Mouse (Mus musculus) ES-CJ7 (cell line): ENCODE results near the gene Phlda3.

Experiments used
- DNase-seq: peaks from one replicate; pipeline ENCODE4 v3.0.0; 2011; ENCODE audit warnings: low read depth, low spot score

Phlda3 gene

DNA sequence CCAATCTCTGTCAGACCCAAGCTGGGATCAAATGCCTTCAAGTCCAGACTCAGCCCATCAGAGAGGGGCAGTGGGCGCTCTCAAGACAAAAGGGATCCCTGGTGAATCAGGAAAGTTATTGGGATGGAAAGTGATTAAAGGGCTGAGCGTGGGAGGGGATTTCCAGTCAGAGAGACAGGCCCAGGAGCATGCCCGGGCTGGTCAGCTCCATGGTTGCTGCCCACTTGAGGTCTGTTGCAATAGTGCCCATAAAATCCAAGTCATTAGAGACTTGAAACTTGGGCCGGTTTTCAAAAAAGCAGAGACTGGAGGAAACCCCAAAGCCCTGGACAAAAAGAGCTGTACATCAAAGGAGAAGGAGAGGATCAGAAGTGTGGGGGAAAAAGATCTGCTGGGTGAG, 6.2 kb upstream of the Phlda3 start:
- no peak for DNase-seq

DNA sequence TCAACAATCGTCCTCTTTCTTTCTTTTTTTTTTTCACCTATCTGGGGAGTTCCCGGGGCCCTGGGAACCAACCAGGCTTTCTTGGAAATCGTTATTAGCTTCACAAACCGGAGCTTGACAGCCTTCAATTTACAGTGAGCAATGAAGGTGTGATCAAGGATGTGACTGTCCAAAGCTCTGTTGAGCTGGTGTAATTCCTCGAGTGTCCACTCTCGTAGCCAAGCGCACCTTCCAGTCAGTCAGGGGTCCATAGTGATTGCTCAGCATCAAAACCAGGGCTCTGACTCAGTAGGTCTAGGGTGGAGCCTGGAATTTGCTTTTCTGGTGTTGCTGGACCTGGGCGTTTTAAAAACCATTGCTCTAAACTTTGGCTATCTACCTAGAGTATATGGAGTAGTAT, 5.7 kb upstream of the Phlda3 start:
- peak; percentile 89 for DNase-seq

DNA sequence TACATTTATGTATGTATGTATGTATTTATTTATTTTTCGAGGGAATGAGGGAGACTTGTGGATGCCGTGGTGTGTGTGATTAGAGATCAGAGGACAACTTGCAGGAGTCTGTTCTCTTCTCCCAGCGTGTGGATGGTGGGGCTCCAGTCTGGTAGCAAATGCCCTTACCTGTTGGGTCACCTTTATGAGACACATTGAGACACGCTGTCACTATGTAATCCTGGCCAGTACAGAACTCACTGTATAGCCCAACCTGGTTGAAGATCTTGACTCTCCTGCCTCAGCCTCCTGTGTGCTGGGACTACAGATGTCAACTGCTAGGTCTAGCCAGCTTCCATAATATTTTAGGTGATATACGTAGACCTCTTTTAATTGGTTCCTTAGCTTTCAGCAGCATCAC, 4.2 kb upstream of the Phlda3 start:
- DNase-seq = no peak

DNA sequence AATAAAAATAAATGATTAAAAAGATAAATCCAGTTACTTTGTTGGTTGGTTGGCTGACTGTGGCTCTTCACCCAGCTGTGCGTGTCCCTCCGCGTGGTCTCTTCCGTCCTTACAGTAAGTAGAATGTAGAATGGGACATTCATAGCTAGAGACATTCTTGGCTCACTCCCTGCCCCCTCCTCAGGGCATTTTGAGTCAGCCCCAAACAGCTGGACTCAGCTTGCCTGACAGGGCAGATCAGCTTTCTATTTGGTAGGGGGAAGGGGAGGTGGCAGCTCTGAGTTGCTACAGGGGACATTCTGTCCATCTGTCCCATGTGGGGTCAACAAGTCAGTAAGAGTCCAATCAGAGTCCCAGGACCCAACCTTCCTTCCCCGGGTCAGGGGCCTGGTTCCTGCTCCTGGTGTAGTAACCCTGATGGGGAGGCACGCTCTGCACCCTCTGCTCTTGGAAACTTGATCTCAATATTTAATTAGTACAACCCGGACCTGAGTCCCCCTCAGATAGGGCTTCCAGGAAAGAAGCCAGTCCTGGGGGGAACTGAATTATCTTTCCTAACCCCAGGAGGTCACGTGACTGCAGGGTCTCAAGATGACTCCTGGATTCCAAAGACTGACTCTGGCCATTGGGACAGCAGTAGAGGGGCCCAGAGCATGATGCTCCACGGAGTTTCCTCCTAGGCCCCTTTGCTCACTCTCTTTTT, 2.3 kb upstream of the Phlda3 start:
- DNase-seq = no peak

DNA sequence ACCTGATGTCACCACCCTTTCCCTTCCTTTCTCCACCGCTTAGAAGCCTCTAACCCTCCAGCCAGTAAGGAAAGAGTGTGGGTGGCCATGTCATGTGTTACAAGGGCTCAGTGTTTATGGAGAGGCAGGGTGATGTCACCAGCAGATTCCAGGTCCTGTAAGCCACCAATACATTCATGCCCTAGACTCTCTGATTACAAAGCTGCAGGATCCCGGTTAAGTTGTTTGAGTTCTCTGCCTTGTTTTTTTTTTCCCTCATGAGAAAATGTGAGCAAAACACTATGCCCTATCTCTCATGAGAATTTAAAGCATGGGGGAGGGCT, 1.8 kb upstream of the Phlda3 start:
- DNase-seq = no peak

DNA sequence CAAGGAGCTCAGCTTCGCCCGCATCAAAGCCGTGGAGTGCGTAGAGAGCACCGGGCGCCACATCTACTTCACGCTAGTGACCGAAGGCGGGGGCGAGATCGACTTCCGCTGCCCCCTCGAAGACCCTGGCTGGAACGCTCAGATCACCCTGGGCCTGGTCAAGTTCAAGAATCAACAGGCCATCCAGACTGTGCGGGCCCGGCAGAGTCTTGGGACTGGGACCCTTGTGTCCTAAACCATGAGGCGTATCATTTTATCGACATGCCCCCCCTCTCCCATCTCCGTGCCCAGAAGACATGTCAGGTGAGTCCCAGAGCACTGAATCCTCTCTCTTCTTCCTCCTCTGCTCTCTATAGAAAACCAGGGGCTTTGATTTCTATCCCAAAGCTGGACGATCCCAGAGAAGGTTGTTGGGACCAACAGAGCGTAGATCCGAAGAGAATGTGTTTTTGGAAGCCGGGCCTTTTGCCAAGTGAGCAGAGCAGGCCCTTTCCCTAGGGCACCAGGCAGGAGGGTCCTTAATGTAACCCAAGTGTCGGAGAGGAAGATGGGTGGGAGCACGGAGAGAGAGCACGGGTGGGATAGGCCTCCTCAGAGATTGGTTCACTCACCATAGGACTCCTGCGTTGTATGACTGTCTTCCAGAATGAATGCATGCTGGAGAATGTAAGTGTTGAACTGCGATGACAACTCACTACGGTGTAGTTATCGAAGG, 830 bp downstream of the Phlda3 start:
- no peak for DNase-seq

DNA sequence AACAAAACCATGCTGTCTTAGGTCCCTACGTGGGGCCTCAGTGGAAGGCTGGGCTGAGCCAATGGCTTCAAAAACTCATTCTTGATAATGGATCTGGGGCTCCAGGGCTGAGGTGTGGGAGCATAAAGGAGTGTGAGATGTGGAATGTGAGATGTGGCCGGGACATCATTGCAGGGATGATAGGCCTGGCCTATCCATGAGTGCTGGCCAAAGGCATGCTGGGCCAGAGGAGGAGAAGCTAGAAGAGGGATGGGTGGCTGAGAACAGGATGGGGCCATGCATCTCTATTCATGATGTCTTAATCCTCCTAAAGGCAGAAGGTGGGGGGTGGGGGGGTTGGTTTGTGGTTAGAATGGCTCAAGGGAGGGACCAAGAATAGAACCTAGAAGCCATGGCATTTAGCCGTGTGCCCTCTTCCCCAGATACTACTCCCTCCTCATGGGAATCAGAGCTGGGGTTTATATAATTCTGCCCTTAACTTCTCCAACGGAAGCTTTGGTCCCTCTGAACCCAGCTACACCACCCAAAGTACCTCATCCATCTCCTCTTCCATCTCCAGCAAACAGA, 1.5 kb downstream of the Phlda3 start:
- no peak for DNase-seq

DNA sequence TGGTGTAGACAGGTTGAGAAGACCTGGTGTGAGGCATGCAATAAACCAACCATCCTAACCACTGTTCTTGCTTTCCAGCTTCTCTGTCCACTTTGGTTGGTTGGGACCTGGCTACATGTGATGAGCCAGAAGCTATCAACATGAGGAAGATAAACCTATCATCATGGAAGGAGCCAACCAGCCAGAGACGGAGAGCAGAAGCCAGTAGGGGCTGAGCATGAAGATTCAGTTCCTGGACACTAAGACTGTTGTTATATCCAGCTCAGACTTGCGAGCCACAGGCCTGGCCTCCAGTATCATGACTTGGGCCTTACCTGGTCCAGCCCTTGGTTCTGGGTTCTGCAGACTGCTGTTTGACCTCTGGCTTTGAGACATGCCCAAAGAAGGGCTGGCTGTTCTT, 2.5 kb downstream of the Phlda3 start:
- DNase-seq = no peak

DNA sequence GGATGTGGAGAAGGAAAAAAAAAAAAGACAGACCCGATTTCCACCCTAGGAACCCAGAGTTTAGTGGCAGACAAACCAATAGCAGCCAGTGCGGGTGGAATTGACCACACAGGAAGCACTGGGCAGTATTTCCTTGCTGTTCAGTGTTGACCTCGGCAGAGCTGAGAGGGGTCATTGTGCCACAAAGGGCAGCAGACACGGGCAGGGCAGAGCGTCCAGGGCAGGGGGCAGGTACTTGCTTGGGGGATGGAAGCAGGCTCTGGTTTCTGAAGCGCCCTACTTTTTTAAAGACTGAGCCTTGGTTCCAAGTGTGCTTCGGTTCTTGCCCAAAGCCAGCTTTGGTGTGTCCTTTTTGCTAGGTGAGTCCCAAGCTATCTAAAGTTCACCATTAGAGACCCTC, 4.3 kb downstream of the Phlda3 start:
- DNase-seq = no peak

DNA sequence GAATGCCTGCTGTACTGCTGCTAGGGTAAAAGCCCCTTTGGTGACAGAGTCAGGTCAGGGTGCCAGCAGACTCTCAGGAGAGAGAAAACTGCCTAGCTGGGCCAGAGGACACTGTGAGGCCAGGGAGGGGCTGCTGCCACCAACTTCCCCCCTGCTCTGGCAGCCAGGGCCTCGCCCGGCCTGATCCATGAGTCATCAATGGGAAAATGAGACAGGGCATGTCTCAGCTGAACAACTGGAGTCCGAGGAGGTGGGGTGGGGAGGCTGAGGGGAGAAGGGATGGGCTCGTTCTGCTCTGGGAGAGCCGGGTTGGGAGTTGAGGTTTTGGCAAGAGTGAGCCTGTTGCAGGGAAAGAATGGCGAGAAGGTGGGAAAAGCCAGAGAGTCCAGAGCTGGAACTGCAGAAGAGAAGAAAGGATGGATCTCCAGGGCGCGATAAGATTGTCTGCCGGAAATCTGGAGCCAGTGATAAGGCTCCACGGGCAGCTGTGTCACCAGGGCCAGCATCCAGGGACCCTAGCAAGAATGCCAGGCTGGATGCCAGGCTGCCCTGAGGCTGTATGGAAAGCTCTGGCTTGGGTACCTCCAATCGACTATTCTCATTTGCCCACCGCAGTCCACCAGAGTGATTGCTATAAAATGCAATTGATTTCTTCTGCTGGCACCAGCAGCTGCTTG, 5.1 kb downstream of the Phlda3 start:
- no peak for DNase-seq

DNA sequence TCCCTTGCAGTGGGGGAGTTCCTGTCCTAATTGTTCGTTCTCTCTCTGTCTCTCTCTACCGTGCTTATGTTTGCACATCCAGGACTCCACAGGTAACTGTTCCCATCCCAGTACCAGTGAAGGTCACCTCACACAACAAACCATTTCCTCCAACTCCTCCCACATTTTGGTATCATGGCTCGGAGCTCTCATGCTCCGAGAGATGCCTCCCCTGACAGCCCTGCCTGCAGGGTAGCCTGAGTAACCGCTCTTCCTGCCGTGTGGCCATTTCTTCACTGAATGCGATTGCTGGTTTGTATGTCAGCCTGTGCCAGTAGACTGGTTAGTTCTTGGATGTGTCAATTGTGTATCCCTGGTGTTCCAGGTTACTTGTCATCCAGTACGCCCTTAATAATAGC, 5.7 kb downstream of the Phlda3 start:
- no peak for DNase-seq

DNA sequence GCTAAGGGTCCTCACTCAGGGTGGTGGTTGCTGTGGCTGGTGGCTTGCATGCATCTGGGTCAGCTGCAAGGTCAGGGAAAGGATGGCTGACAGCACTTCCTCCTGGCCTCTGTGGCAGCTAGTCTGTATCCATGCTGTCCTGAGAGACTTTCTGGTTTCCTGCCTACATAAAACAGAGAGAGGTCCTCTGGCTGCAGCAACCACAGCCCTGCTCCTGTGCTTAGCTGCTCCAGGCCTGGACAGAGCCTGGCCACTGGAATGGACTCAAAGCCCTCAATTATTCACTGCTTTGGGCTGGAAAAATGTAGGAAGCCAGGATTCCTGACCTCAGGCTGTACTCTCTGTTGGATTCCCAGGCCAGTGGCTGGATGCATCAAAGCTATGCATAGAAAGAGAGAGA, 10.7 kb downstream of the Phlda3 start:
- no peak for DNase-seq

DNA sequence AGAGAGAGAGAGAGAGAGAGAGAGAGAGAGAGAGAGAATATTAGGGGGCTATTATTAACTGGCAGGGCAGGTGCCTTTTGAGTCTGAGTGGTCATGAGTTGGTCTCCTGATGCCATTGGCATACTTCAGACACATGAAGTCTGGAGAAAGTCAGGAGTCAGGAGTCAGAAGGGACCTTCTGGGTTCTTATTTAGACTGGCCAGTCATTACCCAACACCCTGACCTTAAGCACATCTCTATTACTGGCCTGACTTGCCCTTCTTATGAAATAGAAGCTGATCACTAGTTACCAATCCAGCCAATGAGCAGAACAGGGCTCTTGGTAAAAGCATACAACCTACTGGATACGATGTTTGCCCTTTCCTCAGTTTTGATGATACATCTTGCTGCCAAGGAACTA, 11.1 kb downstream of the Phlda3 start:
- DNase-seq = no peak

DNA sequence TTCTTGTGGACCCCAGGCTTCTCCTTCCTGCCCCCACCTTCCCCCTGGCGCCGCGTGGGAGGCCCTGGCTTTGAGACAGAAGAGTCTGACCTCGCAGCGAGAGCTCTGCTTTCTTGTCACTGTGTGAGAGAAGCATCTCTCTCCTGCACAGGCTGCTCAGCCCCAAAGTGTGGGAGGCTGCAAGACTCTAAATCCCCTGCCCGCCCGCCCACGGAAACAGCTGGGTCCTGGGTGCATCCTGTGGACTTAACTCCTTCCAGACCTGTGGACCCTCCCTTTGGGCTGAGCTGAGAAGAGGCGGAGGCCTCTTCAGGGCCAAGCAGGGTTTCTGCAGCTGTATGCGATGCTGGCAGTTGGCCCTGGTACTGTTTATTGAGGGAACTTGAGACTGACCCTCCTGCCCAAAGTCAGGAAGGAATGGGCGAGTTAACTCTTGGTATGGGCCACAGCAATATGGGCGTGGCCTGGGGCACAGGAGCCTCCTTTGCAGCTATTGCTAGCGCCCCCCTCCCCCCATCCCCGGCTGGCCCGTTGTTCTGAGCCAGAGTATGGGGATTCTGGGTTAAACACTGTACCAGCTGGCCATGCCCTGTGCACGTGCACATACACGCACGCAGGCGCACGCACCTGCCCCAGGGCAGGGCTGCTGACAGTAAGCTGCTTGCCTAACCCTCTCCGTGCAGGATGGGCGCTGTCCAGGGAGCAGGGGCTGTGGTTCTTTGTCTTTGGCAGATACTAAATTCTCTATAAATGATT, 13.0 kb downstream of the Phlda3 start, which contains the start of gene Tnni1:
TSS of gene Tnni1 (plus strand) at position 655 of the 756 bp plus-strand sequence.
- DNase-seq = no peak

DNA sequence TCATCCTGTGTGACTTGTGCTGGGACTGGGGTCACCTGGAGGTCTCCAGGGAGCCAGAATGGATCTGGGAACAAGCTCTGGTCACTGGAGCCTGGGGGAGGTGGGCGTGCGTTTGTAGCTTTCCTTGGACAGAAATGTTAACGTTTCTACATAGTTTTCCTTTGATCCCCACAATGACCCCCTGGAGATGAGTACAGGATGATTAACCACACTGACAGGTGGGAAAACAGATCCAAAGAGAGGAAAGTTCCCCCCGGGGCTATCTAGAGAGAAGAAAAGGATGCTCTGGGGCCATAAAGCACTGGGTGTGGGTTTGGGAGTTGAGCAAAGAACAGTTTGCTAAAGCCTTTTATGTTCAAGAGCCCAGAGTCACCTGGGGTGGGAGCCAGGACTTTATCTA, 14.7 kb downstream of the Phlda3 start:
- DNase-seq = peak; percentile 83

DNA sequence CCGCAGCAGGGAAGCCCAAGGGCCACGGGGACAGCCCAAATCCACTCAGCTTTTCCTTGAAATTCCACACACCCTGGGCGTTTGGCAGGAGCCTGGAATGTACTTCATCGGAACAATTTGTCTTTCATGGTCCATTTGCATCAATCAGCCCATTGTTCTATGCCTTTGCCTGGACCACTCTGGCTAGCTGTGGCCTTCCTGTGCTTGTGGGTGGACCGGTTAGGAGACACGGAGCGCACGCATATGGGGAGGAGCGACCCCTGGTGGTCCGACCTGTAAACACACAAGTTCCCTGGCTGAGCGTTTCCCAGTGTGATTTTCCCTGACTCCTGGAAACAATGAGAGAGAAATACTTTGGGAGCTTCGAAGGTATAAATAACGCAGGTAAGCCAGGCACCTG, 15.3 kb downstream of the Phlda3 start:
- peak; percentile 78 for DNase-seq

DNA sequence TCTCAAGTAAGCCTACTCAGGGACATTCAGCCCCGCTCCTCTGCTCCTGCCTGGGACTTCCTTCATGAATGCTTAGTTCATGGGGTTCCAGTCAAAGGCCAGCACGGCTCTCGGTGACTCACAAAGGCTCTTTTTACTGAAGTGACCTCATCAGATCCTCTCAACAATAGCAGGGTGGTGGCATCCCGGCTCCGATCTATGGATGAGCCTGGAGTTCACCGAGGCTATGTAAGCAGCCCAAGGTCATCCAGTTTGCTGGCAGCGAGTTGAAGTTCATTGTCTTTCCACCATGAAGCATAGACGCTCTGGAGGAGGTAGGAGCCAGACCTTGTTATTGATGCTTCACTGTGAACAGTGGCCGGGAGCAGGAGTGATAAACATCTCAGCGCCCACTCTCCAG, 16.9 kb downstream of the Phlda3 start:
- DNase-seq = no peak

DNA sequence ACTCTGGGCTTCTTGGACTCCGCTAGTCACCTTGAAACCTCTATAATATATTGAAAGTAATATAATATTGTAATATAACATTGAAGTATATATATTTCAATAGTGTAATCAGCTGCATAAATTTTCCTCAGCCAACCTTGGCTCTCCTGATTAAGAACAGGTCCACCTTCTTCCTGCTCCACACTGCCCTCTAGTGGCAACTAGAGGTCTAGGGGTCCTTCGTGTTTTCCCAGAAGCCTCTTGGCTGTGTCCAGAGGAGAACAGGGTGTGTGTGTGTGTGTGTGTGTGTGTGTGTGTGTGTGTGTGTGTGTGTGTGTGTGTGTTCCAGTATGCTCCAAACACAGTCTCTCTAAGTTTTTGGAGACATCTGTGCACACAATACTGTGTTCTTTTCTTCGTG, 21.9 kb downstream of the Phlda3 start:
- peak; percentile 94 for DNase-seq

DNA sequence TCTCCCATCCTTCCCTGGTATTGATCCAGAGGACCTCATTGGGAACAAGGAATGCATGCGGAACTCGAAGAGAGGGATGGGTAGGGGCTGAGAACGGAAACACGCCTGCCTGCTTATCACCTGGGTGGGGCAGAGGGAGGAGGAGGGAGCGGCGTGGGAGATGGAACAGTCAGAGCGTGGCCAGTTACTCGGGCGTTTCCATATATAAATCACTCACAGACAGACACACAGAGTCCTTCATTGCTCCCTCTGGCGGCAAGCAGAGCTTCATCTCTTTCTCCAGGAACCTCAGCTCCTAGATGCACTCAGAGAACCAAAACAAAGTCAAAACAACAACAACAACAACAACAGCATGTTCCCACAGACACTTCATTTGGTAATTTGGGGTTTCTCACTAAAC, 22.8 kb downstream of the Phlda3 start:
- DNase-seq = peak; percentile 79

DNA sequence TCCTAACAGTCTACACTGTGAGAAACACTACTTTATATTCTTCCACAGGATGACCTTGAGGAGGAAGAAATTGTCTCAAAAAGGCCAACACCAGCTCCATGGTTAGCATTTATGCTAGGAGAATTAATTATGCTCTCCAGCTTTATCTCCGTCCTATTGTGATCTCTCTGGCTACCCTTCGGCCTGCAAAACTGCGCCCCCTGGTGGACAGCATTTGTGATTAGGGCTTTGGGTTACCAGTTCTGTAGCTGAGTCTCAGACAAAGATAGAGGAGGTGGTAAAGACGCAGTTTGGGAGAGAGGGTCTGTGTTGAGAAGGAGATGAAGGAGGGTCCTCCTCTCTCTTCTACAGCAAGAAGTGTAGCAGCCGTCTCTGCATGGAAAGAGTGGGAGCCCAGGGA, 23.9 kb downstream of the Phlda3 start:
- DNase-seq = peak; percentile 84

DNA sequence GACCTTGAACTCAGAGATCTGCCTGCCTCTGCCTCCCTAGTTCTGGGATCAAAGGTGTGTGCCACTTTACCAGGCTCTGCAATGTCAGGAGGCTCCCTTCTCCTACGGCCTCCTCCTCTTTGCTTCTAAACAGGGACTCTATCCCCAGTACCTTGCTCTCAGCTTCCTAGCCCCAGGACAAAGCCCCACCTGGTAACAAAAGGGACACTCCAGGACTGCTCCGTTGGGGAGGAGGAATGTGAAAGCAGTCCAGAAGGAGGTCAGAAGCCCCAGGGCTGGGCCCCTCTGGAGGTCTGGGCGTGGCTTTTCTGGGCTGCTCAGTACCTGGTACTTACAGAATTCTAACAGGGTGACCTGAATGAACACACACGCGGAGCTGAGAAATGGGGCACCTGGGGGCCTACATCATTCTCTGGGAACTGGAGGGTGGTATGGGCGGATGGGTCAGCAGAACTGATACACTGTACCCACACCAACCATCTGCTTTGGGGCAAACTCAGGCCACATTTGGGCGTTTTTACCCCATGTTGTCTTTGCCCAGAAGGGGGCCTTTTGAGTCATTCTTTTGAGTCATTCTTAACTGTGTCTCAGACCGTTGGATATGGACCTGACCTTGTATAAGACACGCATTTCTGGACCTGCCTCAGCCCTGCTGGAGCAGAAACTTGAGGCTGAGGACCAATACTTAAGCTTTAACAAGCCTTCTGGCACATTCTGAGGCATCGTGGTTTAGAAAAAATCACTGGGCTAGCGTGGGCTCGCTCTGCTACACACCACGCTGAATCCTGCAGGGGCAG, 26.4 kb downstream of the Phlda3 start:
- DNase-seq = peak; percentile 88
